Mouse (Mus musculus): ENCODE results near the gene Ly6g6d. TPM values are rescaled to one million over a fixed set of nuclear protein-coding genes. Genes with fewer than 3 reads are reported as not detected.
A peak's percentile ranks its signal among the peaks of the same experiment; 100 is the strongest.

The Ly6g6d gene
- total RNA-seq, 2 experiments from 2014 or later, result not detected

DNA sequence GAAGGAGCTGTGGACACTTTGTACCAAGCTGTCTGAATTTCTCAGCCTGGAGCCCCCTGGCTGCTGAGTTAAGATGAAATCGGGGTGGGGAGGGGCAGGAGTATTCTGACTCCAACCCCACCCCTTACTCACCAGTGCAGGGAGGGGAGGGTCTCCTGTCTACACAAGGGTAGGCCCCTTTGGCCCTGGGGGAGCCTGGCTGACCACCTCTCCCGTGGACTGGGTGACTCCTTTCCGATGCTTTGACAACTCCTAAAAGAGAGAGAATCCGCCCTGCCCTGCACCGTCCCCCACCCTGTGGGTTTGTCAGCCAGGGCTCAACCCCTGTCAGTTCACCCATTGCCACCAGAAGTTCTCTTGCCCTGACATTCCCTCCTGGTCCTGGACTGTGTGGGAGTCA is 51.7 kb downstream of the Ly6g6d start:
- ATAC-seq (ENCODE audit: poor library complexity, severe bottlenecking), result no peak

DNA sequence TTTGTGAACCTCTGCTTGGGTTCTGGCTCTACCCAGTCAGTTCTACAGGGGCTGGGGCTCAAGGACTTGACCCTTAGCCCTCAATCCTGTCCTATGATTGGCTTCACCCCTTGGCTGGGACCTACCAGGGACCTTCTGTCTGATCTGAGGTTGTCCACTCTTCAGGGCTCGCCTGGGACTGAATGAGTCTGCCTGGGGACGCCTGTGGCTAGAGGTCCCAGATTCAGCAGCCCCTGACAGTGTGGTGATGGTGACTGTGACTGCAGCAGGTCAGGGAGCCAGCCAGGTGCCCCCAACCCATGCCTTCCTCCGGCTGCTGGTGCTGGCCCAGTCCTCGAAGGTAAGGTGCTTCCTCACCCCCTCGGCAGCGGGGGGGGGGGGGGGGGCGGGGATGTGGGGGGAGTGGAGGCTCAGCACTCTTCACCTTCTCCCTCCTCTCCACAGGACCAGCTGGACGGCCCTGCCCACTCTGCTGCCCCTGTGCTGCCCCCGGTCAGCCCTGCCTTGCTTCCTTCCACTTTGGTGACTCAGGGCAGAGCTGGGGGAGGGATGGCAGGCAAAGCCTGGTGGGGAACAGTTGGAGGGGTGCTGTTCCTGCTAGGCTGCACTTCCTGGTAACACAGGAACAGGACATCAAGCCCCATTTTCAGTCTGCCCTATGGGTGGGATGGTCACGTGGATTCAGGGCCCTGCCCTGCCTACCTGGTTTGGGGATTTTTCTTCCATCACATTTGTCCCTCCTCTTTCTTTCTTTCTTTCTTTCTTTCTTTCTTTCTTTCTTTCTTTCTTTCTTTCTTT is 53.0 kb downstream of the Ly6g6d start:
- ATAC-seq (ENCODE audit: poor library complexity, severe bottlenecking), result no peak

DNA sequence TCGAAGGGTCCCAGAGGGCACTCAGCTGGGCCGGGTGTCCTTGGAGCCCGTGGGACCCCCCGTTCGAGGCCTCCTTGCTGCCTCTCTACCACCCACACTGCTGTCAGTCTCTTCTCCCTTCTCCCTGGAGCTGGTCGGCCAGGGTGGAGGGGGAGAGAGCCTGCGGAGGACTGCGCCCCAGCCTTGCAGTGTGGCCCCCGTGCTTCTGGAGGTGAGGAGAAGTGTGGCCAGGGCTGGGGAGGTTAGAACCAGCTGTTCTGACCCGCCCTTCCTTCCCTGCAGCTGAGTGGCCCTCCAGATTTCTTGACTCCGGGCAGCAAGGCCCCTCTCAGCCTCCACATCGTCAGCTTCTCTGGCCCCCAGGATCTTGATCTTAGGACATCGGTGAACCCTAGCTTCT is 53.6 kb downstream of the Ly6g6d start:
- ATAC-seq (ENCODE audit: poor library complexity, severe bottlenecking), result no peak

DNA sequence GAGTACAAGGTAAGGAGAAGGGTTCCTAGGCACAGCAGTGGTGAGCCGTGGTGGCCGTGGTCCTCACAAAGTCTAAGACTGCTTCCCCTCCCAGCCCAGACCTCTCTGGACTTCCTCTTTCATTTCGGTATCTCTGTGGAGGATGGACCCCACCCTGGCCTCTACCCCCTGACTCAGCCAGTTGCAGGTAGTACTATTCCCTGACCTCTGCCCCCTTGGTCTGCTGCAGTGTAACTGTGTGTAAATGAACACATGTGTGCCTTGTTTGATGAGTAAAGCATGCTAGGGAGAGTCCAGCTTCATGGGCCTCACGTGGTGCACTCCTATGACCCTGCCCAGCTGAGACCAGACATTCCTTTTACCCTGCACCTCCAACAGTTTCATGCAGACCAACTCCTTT is 54.1 kb downstream of the Ly6g6d start:
- peak; percentile 83 for ATAC-seq (ENCODE audit: poor library complexity, severe bottlenecking)

DNA sequence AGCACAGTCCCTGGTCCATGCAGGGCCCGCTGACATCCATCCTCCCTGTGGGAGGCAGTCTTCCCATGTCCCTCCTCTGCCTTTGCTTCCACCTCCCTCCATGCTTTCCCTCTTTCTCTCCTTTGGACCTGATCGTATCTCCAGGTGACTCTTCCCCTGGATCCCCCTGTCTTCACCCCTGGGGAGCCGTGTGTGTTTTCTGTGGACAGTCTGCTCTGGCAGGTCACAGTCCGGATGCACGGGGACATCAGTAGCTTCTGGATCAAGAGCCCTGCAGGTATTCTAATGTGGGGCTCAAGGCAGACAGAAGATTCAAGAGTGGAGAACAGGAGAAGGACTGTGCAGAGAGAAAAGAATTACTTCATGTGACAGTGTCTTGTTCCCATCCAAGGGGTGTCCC is 54.6 kb downstream of the Ly6g6d start:
- ATAC-seq (ENCODE audit: poor library complexity, severe bottlenecking), result no peak

DNA sequence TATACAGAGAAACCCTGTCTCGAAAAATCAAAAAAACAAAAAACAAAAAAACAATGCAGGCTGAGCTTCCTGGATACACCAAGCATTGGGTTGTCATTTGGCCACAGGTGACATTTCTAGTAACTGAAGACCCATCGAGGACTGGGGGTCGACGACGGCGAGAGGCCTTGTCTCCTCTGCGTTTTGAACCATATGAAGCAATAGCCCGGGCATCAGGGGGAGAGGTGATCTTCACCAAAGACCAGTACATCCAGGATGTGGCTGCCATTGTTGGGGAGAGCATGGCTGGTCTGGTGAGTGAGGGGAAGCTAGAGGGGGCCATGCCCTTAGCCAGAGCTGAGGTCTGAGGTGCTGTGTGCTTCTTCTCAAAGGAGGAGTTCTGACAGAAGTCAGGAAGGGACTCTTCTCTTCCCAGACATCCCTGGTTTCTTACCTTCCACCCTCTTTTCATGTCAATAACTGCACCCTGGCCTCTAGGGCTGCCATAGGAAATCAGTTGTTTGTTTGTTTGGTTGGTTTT is 55.3 kb downstream of the Ly6g6d start:
- ATAC-seq (ENCODE audit: poor library complexity, severe bottlenecking), result no peak

DNA sequence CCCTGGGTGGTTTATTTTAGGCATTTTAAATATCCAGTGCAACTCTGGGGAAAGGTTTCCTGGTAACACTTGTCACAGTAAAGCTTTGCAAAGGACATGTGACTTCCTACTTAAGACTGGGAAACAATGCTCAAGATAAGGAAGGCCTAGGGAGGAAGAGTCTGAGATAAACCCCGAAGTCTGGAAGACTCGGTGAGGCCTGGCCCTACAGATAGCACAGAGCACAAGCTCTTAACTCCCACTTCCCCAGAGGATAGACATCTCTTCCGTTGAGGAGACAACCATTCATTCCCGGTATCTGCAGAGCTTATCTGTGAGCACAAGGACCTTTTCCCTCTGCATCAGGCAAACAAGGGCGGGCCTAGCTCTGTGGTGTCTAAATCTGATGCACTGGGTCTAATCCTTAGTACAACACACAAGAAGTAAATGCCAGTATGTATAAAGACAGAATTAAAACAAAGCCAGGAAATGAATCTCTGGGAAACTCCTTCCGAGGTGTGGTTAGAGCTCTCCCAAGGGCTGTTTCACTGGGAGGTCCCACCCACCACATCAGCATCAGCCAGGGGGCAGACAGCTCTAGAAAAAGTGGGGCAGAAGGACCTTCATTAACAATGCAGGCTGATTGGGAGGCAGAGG is 55.9 kb downstream of the Ly6g6d start:
- ATAC-seq (ENCODE audit: poor library complexity, severe bottlenecking), result no peak

Other genes starting within 250 kb of the Ly6g6d start
Only the 30 nearest of the 46 such genes appear.
- 14.9 and 22.6 TPM in 2 replicates for gene Hspa1b, start 118.8 kb downstream of the Ly6g6d start, total RNA-seq (2015)
- gene Hspa1b, start 118.8 kb downstream of the Ly6g6d start, total RNA-seq (2017), result 23.0 and 30.6 TPM in 2 replicates
- not detected in 2 replicates for gene Gm20481, start 108.2 kb downstream of the Ly6g6d start, total RNA-seq (2015)
- gene Gm20481, start 108.2 kb downstream of the Ly6g6d start, total RNA-seq (2017), result not detected in 2 replicates
- 10.8 and 12.4 TPM in 2 replicates for gene Hspa1a, start 105.9 kb downstream of the Ly6g6d start, total RNA-seq (2015)
- 29.2 and 32.0 TPM in 2 replicates for gene Hspa1a, start 105.9 kb downstream of the Ly6g6d start, total RNA-seq (2017)
- not detected in 2 replicates for gene Hspa1l, start 105.4 kb downstream of the Ly6g6d start, total RNA-seq (2015)
- gene Hspa1l, start 105.4 kb downstream of the Ly6g6d start, total RNA-seq (2017), result 0.22 TPM in 1 of 2 replicates, not detected in the other
- 85.8 and 141 TPM in 2 replicates for gene Lsm2, start 96.2 kb downstream of the Ly6g6d start, total RNA-seq (2015)
- gene Lsm2, start 96.2 kb downstream of the Ly6g6d start, total RNA-seq (2017), result 13.2 and 31.2 TPM in 2 replicates
- gene Vars, start 77.1 kb downstream of the Ly6g6d start, total RNA-seq (2015), result 42.2 and 61.8 TPM in 2 replicates
- 110 and 165 TPM in 2 replicates for gene Vars, start 77.1 kb downstream of the Ly6g6d start, total RNA-seq (2017)
- gene Vwa7, start 61.5 kb downstream of the Ly6g6d start, total RNA-seq (2015), result 0.07 TPM in 1 of 2 replicates, not detected in the other
- gene Vwa7, start 61.5 kb downstream of the Ly6g6d start, total RNA-seq (2017), result 0.11 TPM in 1 of 2 replicates, not detected in the other
- 1.4 and 1.5 TPM in 2 replicates for gene Sapcd1, start 50.0 kb downstream of the Ly6g6d start, total RNA-seq (2015)
- gene Sapcd1, start 50.0 kb downstream of the Ly6g6d start, total RNA-seq (2017), result 0.22 TPM in 1 of 2 replicates, not detected in the other
- 7.4 and 7.5 TPM in 2 replicates for gene Msh5, start 31.3 kb downstream of the Ly6g6d start, total RNA-seq (2015)
- 3.6 and 6.3 TPM in 2 replicates for gene Msh5, start 31.3 kb downstream of the Ly6g6d start, total RNA-seq (2017)
- gene Clic1, start 28.1 kb downstream of the Ly6g6d start, total RNA-seq (2015), result 415 and 463 TPM in 2 replicates
- gene Clic1, start 28.1 kb downstream of the Ly6g6d start, total RNA-seq (2017), result 386 and 405 TPM in 2 replicates
- 2.2 and 3.1 TPM in 2 replicates for gene Ddah2, start 19.0 kb downstream of the Ly6g6d start, total RNA-seq (2015)
- gene Ddah2, start 19.0 kb downstream of the Ly6g6d start, total RNA-seq (2017), result 1.2 and 2.7 TPM in 2 replicates
- gene Ly6g6c, start 12.7 kb downstream of the Ly6g6d start, total RNA-seq (2015), result not detected in 2 replicates
- not detected in 2 replicates for gene Ly6g6c, start 12.7 kb downstream of the Ly6g6d start, total RNA-seq (2017)
- gene Mpig6b, start 11.9 kb downstream of the Ly6g6d start, total RNA-seq (2015), result not detected in 2 replicates
- not detected in 2 replicates for gene Mpig6b, start 11.9 kb downstream of the Ly6g6d start, total RNA-seq (2017)
- gene Ly6g6e, start 1.2 kb downstream of the Ly6g6d start, total RNA-seq (2015), result not detected in 2 replicates
- not detected in 2 replicates for gene Ly6g6e, start 1.2 kb downstream of the Ly6g6d start, total RNA-seq (2017)
- gene Ly6g6f, start 7.5 kb upstream of the Ly6g6d start, total RNA-seq (2015), result not detected in 2 replicates
- not detected in 2 replicates for gene Ly6g6f, start 7.5 kb upstream of the Ly6g6d start, total RNA-seq (2017)
- 17.6 and 21.3 TPM in 2 replicates for gene Abhd16a, start 11.2 kb upstream of the Ly6g6d start, total RNA-seq (2015)
- gene Abhd16a, start 11.2 kb upstream of the Ly6g6d start, total RNA-seq (2017), result 18.0 and 20.4 TPM in 2 replicates
- gene Ly6g5c, start 30.2 kb upstream of the Ly6g6d start, total RNA-seq (2015), result not detected in 2 replicates
- gene Ly6g5c, start 30.2 kb upstream of the Ly6g6d start, total RNA-seq (2017), result not detected in 2 replicates
- gene Ly6g5b, start 37.4 kb upstream of the Ly6g6d start, total RNA-seq (2015), result 6.1 and 8.2 TPM in 2 replicates
- gene Ly6g5b, start 37.4 kb upstream of the Ly6g6d start, total RNA-seq (2017), result 1.4 and 1.8 TPM in 2 replicates
- gene Gpank1, start 43.4 kb upstream of the Ly6g6d start, total RNA-seq (2015), result 22.6 and 24.6 TPM in 2 replicates
- gene Gpank1, start 43.4 kb upstream of the Ly6g6d start, total RNA-seq (2017), result 48.5 and 50.0 TPM in 2 replicates
- 404 and 428 TPM in 2 replicates for gene Csnk2b, start 44.0 kb upstream of the Ly6g6d start, total RNA-seq (2015)
- gene Csnk2b, start 44.0 kb upstream of the Ly6g6d start, total RNA-seq (2017), result 323 and 362 TPM in 2 replicates
- gene D17H6S53E, start 48.3 kb upstream of the Ly6g6d start, total RNA-seq (2015), result 4.5 and 4.7 TPM in 2 replicates
- gene D17H6S53E, start 48.3 kb upstream of the Ly6g6d start, total RNA-seq (2017), result 13.0 and 26.1 TPM in 2 replicates
- gene Apom, start 54.0 kb upstream of the Ly6g6d start, total RNA-seq (2015), result 0.38 TPM in 1 of 2 replicates, not detected in the other
- gene Apom, start 54.0 kb upstream of the Ly6g6d start, total RNA-seq (2017), result 0.26 TPM in 1 of 2 replicates, not detected in the other
- gene Bag6, start 57.1 kb upstream of the Ly6g6d start, total RNA-seq (2015), result 87.9 and 91.7 TPM in 2 replicates
- gene Bag6, start 57.1 kb upstream of the Ly6g6d start, total RNA-seq (2017), result 72.4 and 90.5 TPM in 2 replicates
- gene Prrc2a, start 86.8 kb upstream of the Ly6g6d start, total RNA-seq (2015), result 144 and 172 TPM in 2 replicates
- 35.8 and 60.6 TPM in 2 replicates for gene Prrc2a, start 86.8 kb upstream of the Ly6g6d start, total RNA-seq (2017)
- 78.7 and 81.4 TPM in 2 replicates for gene Aif1, start 98.0 kb upstream of the Ly6g6d start, total RNA-seq (2015)
- gene Aif1, start 98.0 kb upstream of the Ly6g6d start, total RNA-seq (2017), result 103 and 120 TPM in 2 replicates
- 425 and 434 TPM in 2 replicates for gene Lst1, start 110.4 kb upstream of the Ly6g6d start, total RNA-seq (2015)
- gene Lst1, start 110.4 kb upstream of the Ly6g6d start, total RNA-seq (2017), result 495 and 596 TPM in 2 replicates
- 11.7 and 13.3 TPM in 2 replicates for gene Ltb, start 116.4 kb upstream of the Ly6g6d start, total RNA-seq (2015)
- gene Ltb, start 116.4 kb upstream of the Ly6g6d start, total RNA-seq (2017), result 7.3 and 11.2 TPM in 2 replicates
- gene Tnf, start 123.9 kb upstream of the Ly6g6d start, total RNA-seq (2015), result 33.1 and 34.6 TPM in 2 replicates
- 28.2 and 30.0 TPM in 2 replicates for gene Tnf, start 123.9 kb upstream of the Ly6g6d start, total RNA-seq (2017)
- 0.11 TPM in 1 of 2 replicates, not detected in the other for gene Lta, start 127.3 kb upstream of the Ly6g6d start, total RNA-seq (2015)
- 0.24 TPM in 1 of 2 replicates, not detected in the other for gene Lta, start 127.3 kb upstream of the Ly6g6d start, total RNA-seq (2017)
- gene Gm16181, start 142.8 kb upstream of the Ly6g6d start, total RNA-seq (2015), result 0.76 and 2.5 TPM in 2 replicates
- gene Gm16181, start 142.8 kb upstream of the Ly6g6d start, total RNA-seq (2017), result 0.88 and 4.0 TPM in 2 replicates